In genomic region chr6:50337431-50337830, GRCm38 (mm10) we compare ENCODE assay signal across 27 mouse cellular contexts.
A peak's percentile ranks its signal among the peaks of the same experiment; 100 is the strongest.
DNase-seq lines count a peak whose midpoint lies in the region; ATAC-seq and TF ChIP-seq lines count a peak whose summit lies in the region.
"Had no signal": no experiment of that assay in that cellular context is flagged by ENCODE, and none has a peak within 500 bp of the region (broad histone marks: within the 10 kb centered on the region; RNA-seq: fewer than 3 reads in every experiment).

No protein-coding gene starts in this region.

- no peak for DNase-seq in heart, postnatal 14 days
- DNase-seq in kidney, adult 2 months: no peak
- DNase-seq in lung, postnatal 4 days: no peak
- DNase-seq in cerebellum, adult 18-20 months: no peak
- DNase-seq: adrenal gland, adult 2 months; B cell, adult 2 months; cerebellum, adult 2 months; cerebellum, postnatal 25 days; gastrocnemius, adult 2 months; kidney, postnatal 14 days; liver, embryonic 13.5 days; right cerebral cortex, adult 18-20 months; right cerebral cortex, postnatal 4 days; thymus, postnatal 14 days had no signal

- WGBS in heart, embryonic 14.5 days: 31% methylated on average over 6 of the region's 6 CpGs
- WGBS in kidney, embryonic 14.5 days: 54% methylated on average over 6 of the region's 6 CpGs
- WGBS in kidney, adult 2 months: 47% methylated on average over 6 of the region's 6 CpGs
- 48% methylated on average over 6 of the region's 6 CpGs for WGBS in lung, embryonic 16.5 days
- 68% methylated on average over 6 of the region's 6 CpGs for WGBS in intestine, embryonic 16.5 days

- no peak for TF ChIP-seq POLR2A in kidney, adult 2 months (IDR thresholded peaks at IDR 0.05; ENCODE audit: low read depth, low read length)

- no peak overlapping the region for H3K4me3 ChIP-seq in heart, embryonic 14.5 days (ENCODE audit: control insufficient read depth in 1 of 2, insufficient read depth in 1 of 2, low read depth in 1 of 2, low read length in 2 of 2)
- no peak overlapping the region for H3K4me3 ChIP-seq in kidney, embryonic 14.5 days (ENCODE audit: low read length)
- no peak overlapping the region for H3K4me3 ChIP-seq in kidney, adult 2 months (ENCODE audit: insufficient read depth, low read depth, low read length)
- H3K4me3 ChIP-seq in lung, embryonic 16.5 days (ENCODE audit: low read length): no peak overlapping the region
- no peak overlapping the region for H3K4me3 ChIP-seq in intestine, embryonic 16.5 days (ENCODE audit: low read length)
- H3K4me3 ChIP-seq: embryonic facial prominence, embryonic 15.5 days; gastrocnemius, adult 2 months; layer of hippocampus, adult 2 months; limb, embryonic 12.5 days; liver, embryonic 13.5 days; lung, embryonic 15.5 days had no signal

- intact Hi-C loops in heart, postnatal 14 days (cut with DNase I): no loop called here

- H3K4me2 ChIP-seq in heart, embryonic 14.5 days (ENCODE audit: low read length): peak overlapping the region; percentile 34; the same call in 1 of the 2 replicates
- no peak overlapping the region for H3K4me2 ChIP-seq in kidney, embryonic 14.5 days (replicated peaks; ENCODE audit: low read depth, low read length)
- H3K4me2 ChIP-seq in lung, embryonic 16.5 days (ENCODE audit: low read depth, low read length): no peak overlapping the region
- H3K4me2 ChIP-seq in intestine, embryonic 16.5 days (ENCODE audit: low read depth, low read length): no peak overlapping the region
- H3K4me2 ChIP-seq: embryonic facial prominence, embryonic 15.5 days; limb, embryonic 12.5 days; liver, embryonic 13.5 days; lung, embryonic 15.5 days; midbrain, embryonic 11.5 days had no signal

- H3K27me3 ChIP-seq in heart, embryonic 14.5 days (ENCODE audit: control insufficient read depth, insufficient read depth, low read length): no peaks in the 10 kb centered on the region
- no peaks in the 10 kb centered on the region for H3K27me3 ChIP-seq in kidney, embryonic 14.5 days (ENCODE audit: control insufficient read depth, insufficient read depth, low read length)
- H3K27me3 ChIP-seq in kidney, adult 2 months (replicated peaks; ENCODE audit: control insufficient read depth, insufficient read depth, low read length): no peaks in the 10 kb centered on the region
- no peaks in the 10 kb centered on the region for H3K27me3 ChIP-seq in lung, embryonic 16.5 days (ENCODE audit: control insufficient read depth, insufficient read depth, low read depth, low read length)
- H3K27me3 ChIP-seq in intestine, embryonic 16.5 days (replicated peaks; ENCODE audit: control insufficient read depth, insufficient read depth, low read length): no peaks in the 10 kb centered on the region
- H3K27me3 ChIP-seq: CH12.LX; embryonic facial prominence, embryonic 15.5 days; limb, embryonic 12.5 days; liver, embryonic 13.5 days; lung, embryonic 15.5 days; Patski had no signal

- H3K9me3 ChIP-seq in heart, embryonic 14.5 days (ENCODE audit: control insufficient read depth, low read length): no peaks in the 10 kb centered on the region
- no peaks in the 10 kb centered on the region for H3K9me3 ChIP-seq in kidney, embryonic 14.5 days (ENCODE audit: control insufficient read depth, low read length)
- no peaks in the 10 kb centered on the region for H3K9me3 ChIP-seq in lung, embryonic 16.5 days (ENCODE audit: control insufficient read depth, low read length)
- H3K9me3 ChIP-seq in intestine, embryonic 16.5 days (ENCODE audit: control insufficient read depth, low read length): no peaks in the 10 kb centered on the region
- H3K9me3 ChIP-seq: embryonic facial prominence, embryonic 15.5 days; G1E; limb, embryonic 12.5 days; liver, embryonic 13.5 days; lung, embryonic 15.5 days had no signal

- H3K4me1 ChIP-seq in heart, embryonic 14.5 days (ENCODE audit: control insufficient read depth in 2 of 2, insufficient read depth in 2 of 2, low read length in 2 of 2): peaks cover 18 to 30% of the 10 kb centered on the region in 2 experiments
- 0 out of 2 replicates have a peak, but pooled peaks cover 8% of the 10 kb centered on the region for H3K4me1 ChIP-seq in kidney, embryonic 14.5 days (ENCODE audit: control insufficient read depth, insufficient read depth, low read length)
- peaks cover 13% of the 10 kb centered on the region for H3K4me1 ChIP-seq in kidney, adult 2 months (ENCODE audit: control insufficient read depth, insufficient read depth, low read length)
- no peaks in the 10 kb centered on the region; the same call in 1 of the 2 replicates for H3K4me1 ChIP-seq in lung, embryonic 16.5 days (replicated peaks; ENCODE audit: control insufficient read depth, insufficient read depth, low read length)
- peaks cover 2% of the 10 kb centered on the region; the same call in 1 of the 2 replicates for H3K4me1 ChIP-seq in intestine, embryonic 16.5 days (ENCODE audit: control insufficient read depth, insufficient read depth, low read length)
- H3K4me1 ChIP-seq: embryonic facial prominence, embryonic 15.5 days; liver, embryonic 13.5 days had no signal

- no peak for ATAC-seq in heart, embryonic 14.5 days (ENCODE audit: insufficient number of reproducible peaks, insufficient read depth, low FRiP score, low read depth)
- no peak for ATAC-seq in kidney, embryonic 14.5 days (ENCODE audit: low FRiP score, low TSS enrichment)
- peak; percentile 68 for ATAC-seq in lung, embryonic 16.5 days (ENCODE audit: low read depth)
- peak; percentile 71 for ATAC-seq in intestine, embryonic 16.5 days
- ATAC-seq: forebrain, embryonic 14.5 days; Patski had no signal

- peaks cover 7% of the 10 kb centered on the region; the same call in 1 of the 2 replicates for H3K36me3 ChIP-seq in heart, embryonic 14.5 days (ENCODE audit: control insufficient read depth, insufficient read depth, low read length)
- H3K36me3 ChIP-seq in kidney, embryonic 14.5 days (ENCODE audit: control insufficient read depth, insufficient read depth, low read length): no peaks in the 10 kb centered on the region
- no peaks in the 10 kb centered on the region; the same call in 1 of the 2 replicates for H3K36me3 ChIP-seq in kidney, adult 2 months (ENCODE audit: control insufficient read depth, insufficient read depth, low read length)
- H3K36me3 ChIP-seq in lung, embryonic 16.5 days (ENCODE audit: control insufficient read depth, insufficient read depth, low read length): no peaks in the 10 kb centered on the region
- H3K36me3 ChIP-seq in intestine, embryonic 16.5 days (ENCODE audit: control insufficient read depth, insufficient read depth, low read length): peaks cover 3% of the 10 kb centered on the region; the same call in 1 of the 2 replicates
- H3K36me3 ChIP-seq: embryonic facial prominence, embryonic 15.5 days; G1E; limb, embryonic 12.5 days; liver, embryonic 13.5 days; lung, embryonic 15.5 days had no signal

- H3K27ac ChIP-seq in heart, embryonic 14.5 days (replicated peaks in 1 of 2; ENCODE audit: control insufficient read depth in 1 of 2, insufficient read depth in 1 of 2, low read depth in 2 of 2, low read length in 2 of 2): peak overlapping the region; percentile 79 to 89
- peak overlapping the region; percentile 30; the same call in 1 of the 2 replicates for H3K27ac ChIP-seq in kidney, embryonic 14.5 days (ENCODE audit: low read depth, low read length)
- H3K27ac ChIP-seq in kidney, adult 2 months (ENCODE audit: insufficient read depth, low read depth, low read length): no peak overlapping the region
- no peak overlapping the region for H3K27ac ChIP-seq in lung, embryonic 16.5 days (ENCODE audit: low read length)
- no peak overlapping the region for H3K27ac ChIP-seq in intestine, embryonic 16.5 days (ENCODE audit: low read length)
- H3K27ac ChIP-seq: embryonic facial prominence, embryonic 15.5 days; gastrocnemius, adult 2 months; layer of hippocampus, adult 2 months; limb, embryonic 12.5 days; liver, embryonic 13.5 days; lung, embryonic 15.5 days had no signal

- no peak for TF ChIP-seq CTCF in kidney, adult 2 months (conservative IDR thresholded peaks at IDR 0.05; ENCODE audit: insufficient read depth, insufficient read length, low read depth, low read length)

- peak overlapping the region; percentile 38; the same call in 1 of the 2 replicates for H3K9ac ChIP-seq in heart, embryonic 14.5 days (ENCODE audit: low read length)
- no peak overlapping the region for H3K9ac ChIP-seq in kidney, embryonic 14.5 days (ENCODE audit: low read depth, low read length)
- H3K9ac ChIP-seq in lung, embryonic 16.5 days (ENCODE audit: low read length): no peak overlapping the region
- peak overlapping the region; percentile 10; the same call in 1 of the 2 replicates for H3K9ac ChIP-seq in intestine, embryonic 16.5 days (ENCODE audit: low read depth, low read length)
- H3K9ac ChIP-seq: embryonic facial prominence, embryonic 15.5 days; limb, embryonic 12.5 days; liver, embryonic 13.5 days; lung, embryonic 15.5 days had no signal

Comparison
In these comparisons a context has a peak if more than half of its experiments do, and no peak if none do; other contexts are left out.
1. H3K27ac ChIP-seq: peak in heart, embryonic 14.5 days (2 of 2) and kidney, embryonic 14.5 days (single experiment); none in kidney, adult 2 months (single experiment), lung, embryonic 16.5 days (single experiment) and intestine, embryonic 16.5 days (single experiment).
2. ATAC-seq: peak in lung, embryonic 16.5 days (single experiment) and intestine, embryonic 16.5 days (single experiment); none in heart, embryonic 14.5 days (single experiment) and kidney, embryonic 14.5 days (single experiment).
3. H3K9ac ChIP-seq: peak in heart, embryonic 14.5 days (single experiment) and intestine, embryonic 16.5 days (single experiment); none in kidney, embryonic 14.5 days (single experiment) and lung, embryonic 16.5 days (single experiment).